21 mouse cellular contexts compared by ENCODE assay signal in the genomic region with DNA sequence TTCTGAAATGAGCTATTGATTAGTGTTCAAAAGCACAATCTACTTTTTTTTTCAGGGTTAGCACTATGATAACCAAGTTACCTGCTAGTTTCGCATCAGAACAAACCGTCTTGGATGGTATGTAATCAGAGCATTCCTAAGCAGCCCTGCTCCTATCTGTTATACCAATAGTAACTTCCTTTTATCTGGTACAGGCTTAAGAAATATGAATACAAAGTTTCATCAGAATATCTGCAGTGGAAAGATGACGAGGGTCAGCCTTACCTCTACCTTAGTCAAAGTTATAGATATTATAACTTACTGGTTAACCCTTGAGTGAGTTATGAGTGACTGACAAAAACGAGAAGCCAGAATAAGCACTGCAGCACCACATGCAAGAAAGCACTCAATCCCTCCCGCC.
"Had no signal": no experiment of that assay in that cellular context is flagged by ENCODE, and none has a peak within 500 bp of the region (broad histone marks: within the 10 kb centered on the region; RNA-seq: fewer than 3 reads in every experiment).

No protein-coding gene starts in this region.

- H3K4me2 ChIP-seq: lung, embryonic 15.5 days; midbrain, embryonic 11.5 days; midbrain, embryonic 13.5 days; midbrain, embryonic 15.5 days; neural tube, embryonic 13.5 days; neural tube, embryonic 15.5 days had no signal

- DNase-seq: liver, postnatal 0 days; lung, adult 2 months; lung, postnatal 14 days; lung, postnatal 36 days; retina, postnatal 1 day; right cerebral cortex, adult 18-20 months; right cerebral cortex, postnatal 25 days; right cerebral cortex, postnatal 4 days; spleen, adult 18-20 months; thymus, adult 18-20 months; thymus, postnatal 14 days; thymus, postnatal 36 days had no signal

- H3K27me3 ChIP-seq: lung, embryonic 15.5 days; megakaryocyte, embryonic 14.5 days; midbrain, embryonic 13.5 days; midbrain, embryonic 15.5 days; neural tube, embryonic 13.5 days; neural tube, embryonic 15.5 days had no signal

- ATAC-seq: liver, postnatal 0 days; lung, postnatal 0 days; midbrain, embryonic 13.5 days; midbrain, embryonic 15.5 days had no signal

- H3K9me3 ChIP-seq: lung, embryonic 15.5 days; megakaryocyte, embryonic 14.5 days; midbrain, embryonic 13.5 days; midbrain, embryonic 15.5 days; neural tube, embryonic 13.5 days; neural tube, embryonic 15.5 days had no signal

- H3K27ac ChIP-seq: lung, embryonic 15.5 days; midbrain, embryonic 13.5 days; midbrain, embryonic 15.5 days; neural tube, embryonic 13.5 days; neural tube, embryonic 15.5 days had no signal

- H3K4me1 ChIP-seq: lung, embryonic 15.5 days; midbrain, embryonic 13.5 days; midbrain, embryonic 15.5 days; neural tube, embryonic 13.5 days; neural tube, embryonic 15.5 days had no signal

- H3K4me3 ChIP-seq: lung, embryonic 15.5 days; megakaryocyte, embryonic 14.5 days; midbrain, embryonic 13.5 days; midbrain, embryonic 15.5 days; myocyte; neural tube, embryonic 13.5 days; neural tube, embryonic 15.5 days had no signal

- H3K9ac ChIP-seq: liver, postnatal 0 days; lung, embryonic 15.5 days; midbrain, embryonic 13.5 days; midbrain, embryonic 15.5 days; neural tube, embryonic 13.5 days; neural tube, embryonic 15.5 days had no signal
